Mouse (Mus musculus): ENCODE data around the gene Tmem35b. TPM values are rescaled to one million over a fixed set of nuclear protein-coding genes. Genes with fewer than 3 reads are reported as not detected.

Gene Tmem35b
- polyA plus RNA-seq, 1 experiment from 2014 or later = 17.7 TPM

GRCm38 (mm10) chr4:127125834-127126463, 2.5 kb downstream of the Tmem35b start:
- Histone ChIP-seq H3K9me3 (replicated peaks) (no peaks in the 10 kb centered on the region), H3K4me1 (peaks cover 14% of the 10 kb centered on the region), H3K4me2 (peak overlapping the region; percentile 81), H3K27ac (replicated peaks) (0 out of 2 replicates have a peak overlapping the region, but pooled peaks have one; percentile 48), H3K27me3 (replicated peaks) (no peaks in the 10 kb centered on the region), H3K9ac (replicated peaks) (peak overlapping the region; percentile 67), H3K4me3 (replicated peaks) (peak overlapping the region; percentile 66), H3K36me3 (peaks cover 16% of the 10 kb centered on the region)
- WGBS = 2% methylated on average over 35 of the region's 35 CpGs
- peak; percentile 94 for ATAC-seq (ENCODE audit: low FRiP score)

GRCm38 (mm10) chr4:127134687-127135086, 11.2 kb downstream of the Tmem35b start:
- Histone ChIP-seq H3K9me3 (replicated peaks) (no peaks in the 10 kb centered on the region), H3K27me3 (replicated peaks) (no peaks in the 10 kb centered on the region), H3K9ac (replicated peaks) (no peak overlapping the region), H3K4me3 (replicated peaks) (no peak overlapping the region), H3K27ac (replicated peaks) (no peak overlapping the region), H3K4me2 (no peak overlapping the region), H3K4me1 (no peaks in the 10 kb centered on the region), H3K36me3 (no peaks in the 10 kb centered on the region)
- WGBS = 56% methylated on average over 1 of the region's 1 CpGs
- no peak for ATAC-seq (ENCODE audit: low FRiP score)

- Histone ChIP-seq H3K4me3 (replicated peaks) (no peak overlapping the region), H3K4me1 (no peaks in the 10 kb centered on the region), H3K36me3 (no peaks in the 10 kb centered on the region), H3K9me3 (replicated peaks) (no peaks in the 10 kb centered on the region), H3K27me3 (replicated peaks) (no peaks in the 10 kb centered on the region), H3K9ac (replicated peaks) (no peak overlapping the region), H3K27ac (replicated peaks) (no peak overlapping the region), H3K4me2 (no peak overlapping the region)
- ATAC-seq (ENCODE audit: low FRiP score) = no peak
- WGBS = 82% methylated on average over 5 of the region's 5 CpGs
Measured at GRCm38 (mm10) chr4:127137591-127137990, 14.1 kb downstream of the Tmem35b start.

GRCm38 (mm10) chr4:127138486-127138885, 15.0 kb downstream of the Tmem35b start:
- Histone ChIP-seq H3K27me3 (replicated peaks) (no peaks in the 10 kb centered on the region), H3K9ac (replicated peaks) (no peak overlapping the region), H3K27ac (replicated peaks) (no peak overlapping the region), H3K4me2 (no peak overlapping the region), H3K4me3 (replicated peaks) (no peak overlapping the region), H3K36me3 (no peaks in the 10 kb centered on the region), H3K4me1 (no peaks in the 10 kb centered on the region), H3K9me3 (replicated peaks) (no peaks in the 10 kb centered on the region)
- 44% methylated on average over 6 of the region's 6 CpGs for WGBS
- no peak for ATAC-seq (ENCODE audit: low FRiP score)

GRCm38 (mm10) chr4:127150031-127150430, 26.5 kb downstream of the Tmem35b start:
- ATAC-seq (ENCODE audit: low FRiP score) = no peak
- Histone ChIP-seq H3K27ac (replicated peaks) (no peak overlapping the region), H3K36me3 (no peaks in the 10 kb centered on the region), H3K4me3 (replicated peaks) (no peak overlapping the region), H3K4me1 (no peaks in the 10 kb centered on the region), H3K27me3 (replicated peaks) (no peaks in the 10 kb centered on the region), H3K9me3 (replicated peaks) (no peaks in the 10 kb centered on the region), H3K9ac (replicated peaks) (no peak overlapping the region), H3K4me2 (no peak overlapping the region)
- 84% methylated on average over 13 of the region's 13 CpGs for WGBS

- WGBS = 51% methylated on average over 1 of the region's 1 CpGs
Measured at GRCm38 (mm10) chr4:127153345-127153744, 29.9 kb downstream of the Tmem35b start.

GRCm38 (mm10) chr4:127155757-127156156, 32.3 kb downstream of the Tmem35b start:
- 66% methylated on average over 5 of the region's 5 CpGs for WGBS
- Histone ChIP-seq H3K4me2 (no peak overlapping the region), H3K9me3 (replicated peaks) (0 out of 2 replicates have a peak, but pooled peaks cover 4% of the 10 kb centered on the region), H3K4me1 (no peaks in the 10 kb centered on the region), H3K27me3 (replicated peaks) (no peaks in the 10 kb centered on the region), H3K36me3 (no peaks in the 10 kb centered on the region), H3K27ac (replicated peaks) (no peak overlapping the region), H3K9ac (replicated peaks) (no peak overlapping the region), H3K4me3 (replicated peaks) (no peak overlapping the region)
- ATAC-seq (ENCODE audit: low FRiP score) = no peak

More at GRCm38 (mm10) chr4:127153345-127153744, 29.9 kb downstream of the Tmem35b start:
- Histone ChIP-seq H3K9ac (replicated peaks) (no peak overlapping the region), H3K4me1 (no peaks in the 10 kb centered on the region), H3K4me3 (replicated peaks) (no peak overlapping the region), H3K4me2 (no peak overlapping the region), H3K27ac (replicated peaks) (no peak overlapping the region), H3K27me3 (replicated peaks) (no peaks in the 10 kb centered on the region), H3K36me3 (no peaks in the 10 kb centered on the region), H3K9me3 (replicated peaks) (0 out of 2 replicates have a peak, but pooled peaks cover 4% of the 10 kb centered on the region)
- no peak for ATAC-seq (ENCODE audit: low FRiP score)

GRCm38 (mm10) chr4:127157746-127158145, 34.3 kb downstream of the Tmem35b start:
- Histone ChIP-seq H3K9ac (replicated peaks) (no peak overlapping the region), H3K4me3 (replicated peaks) (no peak overlapping the region)
- WGBS = 83% methylated on average over 4 of the region's 4 CpGs

GRCm38 (mm10) chr4:127163926-127164325, 40.4 kb downstream of the Tmem35b start:
- Histone ChIP-seq H3K9me3 (replicated peaks) (no peaks in the 10 kb centered on the region), H3K27ac (replicated peaks) (no peak overlapping the region), H3K9ac (replicated peaks) (no peak overlapping the region), H3K4me3 (replicated peaks) (no peak overlapping the region), H3K27me3 (replicated peaks) (0 out of 2 replicates have a peak, but pooled peaks cover 3% of the 10 kb centered on the region), H3K4me2 (no peak overlapping the region), H3K4me1 (peaks cover 9% of the 10 kb centered on the region), H3K36me3 (no peaks in the 10 kb centered on the region)
- ATAC-seq (ENCODE audit: low FRiP score) = no peak
- WGBS = 70% methylated on average over 8 of the region's 8 CpGs

More at GRCm38 (mm10) chr4:127157746-127158145, 34.3 kb downstream of the Tmem35b start:
- Histone ChIP-seq H3K27ac (replicated peaks) (no peak overlapping the region), H3K9me3 (replicated peaks) (0 out of 2 replicates have a peak, but pooled peaks cover 4% of the 10 kb centered on the region), H3K4me2 (no peak overlapping the region), H3K27me3 (replicated peaks) (no peaks in the 10 kb centered on the region), H3K36me3 (no peaks in the 10 kb centered on the region), H3K4me1 (no peaks in the 10 kb centered on the region)
- no peak for ATAC-seq (ENCODE audit: low FRiP score)

- ATAC-seq (ENCODE audit: low FRiP score) = no peak
- Histone ChIP-seq H3K4me1 (peaks cover 34% of the 10 kb centered on the region), H3K36me3 (no peaks in the 10 kb centered on the region), H3K27ac (replicated peaks) (no peak overlapping the region), H3K9ac (replicated peaks) (no peak overlapping the region), H3K4me2 (no peak overlapping the region), H3K27me3 (replicated peaks) (0 out of 2 replicates have a peak, but pooled peaks cover 6% of the 10 kb centered on the region), H3K9me3 (replicated peaks) (no peaks in the 10 kb centered on the region), H3K4me3 (replicated peaks) (no peak overlapping the region)
- WGBS = 77% methylated on average over 5 of the region's 5 CpGs
Measured at GRCm38 (mm10) chr4:127167096-127167495, 43.6 kb downstream of the Tmem35b start.

GRCm38 (mm10) chr4:127167731-127168130, 44.2 kb downstream of the Tmem35b start:
- H3K27ac ChIP-seq (replicated peaks) = peak overlapping the region; percentile 88
- no peak; the same call in 1 of the 2 replicates for ATAC-seq (ENCODE audit: low FRiP score)
- H3K4me3 ChIP-seq (replicated peaks) = peak overlapping the region; percentile 89
- peak overlapping the region; percentile 91 for H3K4me2 ChIP-seq
- H3K27me3 ChIP-seq (replicated peaks) = 0 out of 2 replicates have a peak, but pooled peaks cover 6% of the 10 kb centered on the region
- H3K9me3 ChIP-seq (replicated peaks) = no peaks in the 10 kb centered on the region
- H3K36me3 ChIP-seq = no peaks in the 10 kb centered on the region
- WGBS = 15% methylated on average over 8 of the region's 8 CpGs
- H3K4me1 ChIP-seq = peaks cover 40% of the 10 kb centered on the region
- H3K9ac ChIP-seq (replicated peaks) = peak overlapping the region; percentile 96

GRCm38 (mm10) chr4:127168211-127168913, 44.9 kb downstream of the Tmem35b start:
- Histone ChIP-seq H3K9me3 (replicated peaks) (no peaks in the 10 kb centered on the region), H3K27ac (replicated peaks) (peak overlapping the region; percentile 88), H3K4me2 (peak overlapping the region; percentile 91), H3K4me3 (replicated peaks) (peak overlapping the region; percentile 89), H3K36me3 (no peaks in the 10 kb centered on the region), H3K27me3 (replicated peaks) (0 out of 2 replicates have a peak, but pooled peaks cover 6% of the 10 kb centered on the region), H3K9ac (replicated peaks) (peak overlapping the region; percentile 96), H3K4me1 (peaks cover 46% of the 10 kb centered on the region)
- ATAC-seq (ENCODE audit: low FRiP score) = peak; percentile 73
- 0% methylated on average over 39 of the region's 39 CpGs for WGBS

Measured in neural tube, embryonic 15.5 days (tissue).